Mouse (Mus musculus) urinary bladder, postnatal 14 days (tissue): Measurements from ENCODE around the gene Rrh.
"Not testable (repeated sequence)": the region's sequence is repeated elsewhere in the genome, so short reads cannot be mapped to it uniquely, and the experiment has no call there.

ENCODE experiments used
- DNase-seq: peaks from one replicate; pipeline ENCODE4 v3.0.0; 2021; ENCODE audit warnings: low spot score

Rrh gene

DNA sequence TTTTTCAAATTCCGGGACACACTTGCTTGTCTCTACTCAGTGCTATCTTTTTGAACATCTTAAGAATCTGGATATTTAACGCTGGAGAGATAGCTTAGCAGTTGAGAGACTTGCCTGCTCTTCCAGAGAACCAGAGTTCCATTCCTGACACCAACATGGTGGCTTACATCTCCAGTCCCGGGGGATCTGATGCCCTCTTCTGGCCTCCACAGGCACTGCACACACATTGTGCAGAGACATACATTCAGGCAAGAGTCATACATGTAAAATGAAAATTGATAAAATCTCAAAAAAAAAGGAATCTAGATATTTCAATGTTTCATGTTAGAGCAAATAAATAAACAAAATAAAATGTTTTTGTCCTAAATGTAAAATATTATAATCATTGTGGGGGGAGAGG lies 39.6 kb downstream of the Rrh start:
- DNase-seq: no peak

- DNase-seq: no peak
These were observed 41.0 kb downstream of the Rrh start for GRCm38 (mm10) chr3:129781435-129781834.

DNA sequence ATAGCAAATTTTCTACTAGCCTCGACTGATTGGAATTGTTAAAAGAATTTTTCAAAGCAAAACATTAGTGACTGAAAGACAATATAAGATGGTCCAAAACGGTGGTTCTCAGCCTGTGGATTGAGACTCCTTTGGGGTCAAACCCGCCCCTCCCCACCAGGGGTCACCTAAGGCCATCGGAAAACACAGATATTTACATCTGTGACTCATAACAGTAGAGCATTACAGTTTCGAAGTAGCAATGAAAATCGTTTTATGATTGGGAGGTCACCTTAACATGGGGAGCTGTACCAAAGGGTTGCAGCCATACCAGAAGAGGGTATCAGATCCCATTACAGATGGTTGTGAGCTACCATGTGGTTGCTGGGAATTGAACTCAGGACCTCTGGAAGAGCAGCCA lies 51.2 kb downstream of the Rrh start:
- no peak for DNase-seq

DNA sequence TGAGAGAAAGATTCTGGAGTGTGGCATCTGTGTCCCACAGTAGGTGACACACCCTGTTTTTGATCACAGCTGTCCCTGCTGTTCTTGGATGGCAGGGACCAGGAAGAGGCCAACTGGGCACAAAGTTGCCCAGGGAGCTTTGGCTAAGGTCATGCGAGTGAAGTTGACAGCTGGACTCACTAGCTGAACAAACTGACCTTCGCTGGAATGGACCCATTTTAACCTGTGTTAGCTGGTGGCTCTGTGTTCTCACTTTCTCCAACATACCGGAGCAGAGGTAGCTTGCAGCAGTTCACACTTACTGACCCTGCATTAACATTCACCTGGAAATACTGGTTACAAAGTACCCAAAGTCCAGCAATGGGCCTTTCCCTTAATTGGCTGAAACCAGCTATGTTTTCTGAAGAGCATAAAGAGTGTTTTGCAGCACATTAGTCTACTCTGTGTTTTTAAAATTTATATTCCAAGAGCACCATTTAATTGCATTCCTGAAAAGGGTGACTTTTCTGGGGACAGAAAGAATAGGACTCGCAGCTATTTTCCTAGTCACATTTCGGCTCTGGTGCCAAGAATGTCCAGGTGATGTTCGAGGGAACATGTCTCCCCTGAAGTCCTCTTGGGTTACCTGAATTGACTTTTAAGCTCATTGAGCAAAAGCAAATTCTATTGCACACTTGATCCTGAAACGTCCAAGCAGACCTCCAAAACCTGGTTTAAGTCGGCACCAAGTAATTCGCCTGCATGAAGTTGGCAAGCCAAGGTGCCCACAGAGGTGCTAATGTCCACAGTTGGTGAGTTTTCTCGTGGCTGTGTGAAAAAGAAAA lies 55.2 kb downstream of the Rrh start:
- DNase-seq: no peak

DNA sequence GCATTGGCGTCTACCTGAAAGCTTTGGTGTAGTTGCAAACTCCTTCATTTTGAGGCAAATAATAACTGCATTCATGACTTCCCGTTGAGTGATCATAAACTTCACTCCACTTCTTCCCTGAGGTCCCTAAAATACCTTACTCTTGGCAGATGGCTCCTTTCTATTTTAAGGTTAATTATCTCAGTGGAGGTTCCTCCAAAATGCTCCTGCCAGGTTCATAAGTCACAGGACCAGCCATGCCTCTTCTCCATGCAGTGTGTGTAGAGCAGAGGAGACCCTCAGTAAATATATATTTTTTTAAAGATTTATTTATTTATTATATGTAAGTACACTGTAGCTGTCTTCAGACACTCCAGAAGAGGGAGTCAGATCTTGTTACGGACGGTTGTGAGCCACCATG lies 56.3 kb downstream of the Rrh start:
- no peak for DNase-seq

GRCm38 (mm10) chr3:129757599-129757998 lies 64.8 kb downstream of the Rrh start:
- not testable (repeated sequence) for DNase-seq

- peak; percentile 16 for DNase-seq
These were observed 67.5 kb downstream of the Rrh start, which contains the start of gene Egf for GRCm38 (mm10) chr3:129754650-129755604. Egf (minus strand) TSS chr3:129755316.
